Mouse (Mus musculus): ENCODE measurements around the gene Cfdp1.

DNA sequence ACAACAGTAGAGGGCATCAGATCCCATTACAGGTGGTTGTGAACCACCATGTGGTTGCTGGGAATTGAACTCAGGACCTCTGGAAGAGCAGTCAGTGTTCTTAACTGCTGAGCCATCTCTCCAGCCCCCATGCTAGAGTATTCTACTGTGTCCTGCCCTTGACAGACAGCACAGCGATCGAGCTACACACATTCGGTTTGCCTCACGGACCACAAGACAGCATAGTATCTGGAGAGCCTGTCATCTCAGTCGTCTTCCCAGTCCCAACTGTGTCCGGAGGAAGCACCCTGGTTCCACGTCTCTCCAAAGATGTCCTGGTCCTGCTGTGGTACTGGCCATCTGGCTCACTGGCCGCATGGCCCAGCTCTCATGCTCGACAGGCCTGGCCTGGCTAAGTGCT, 89.0 kb downstream of the Cfdp1 start:
- no peak for TF ChIP-seq CTCF (IDR thresholded peaks at IDR 0.05; ENCODE audit: extremely low read depth, insufficient read depth, insufficient read length, insufficient replicate concordance)
- no peak for TF ChIP-seq POLR2A (IDR thresholded peaks at IDR 0.05; ENCODE audit: low read depth, low read length)
